Comparison of ENCODE assay signal across 19 mouse cellular contexts in genomic region chr8:44975654-44976053, GRCm38 (mm10). TPM values are rescaled to one million over a fixed set of nuclear protein-coding genes. Genes with fewer than 3 reads are reported as not detected.
"Had no signal": no experiment of that assay in that cellular context is flagged by ENCODE, and none has a peak within 500 bp of the region (broad histone marks: within the 10 kb centered on the region; RNA-seq: fewer than 3 reads in every experiment).

No protein-coding gene starts in this region.

- H3K4me3 ChIP-seq: limb, embryonic 10.5 days; limb, embryonic 13.5 days; liver, embryonic 13.5 days; midbrain, embryonic 12.5 days; midbrain, embryonic 15.5 days; neural tube, embryonic 12.5 days; neural tube, embryonic 15.5 days had no signal

- H3K4me2 ChIP-seq: limb, embryonic 13.5 days; liver, embryonic 13.5 days; lung, embryonic 14.5 days; midbrain, embryonic 12.5 days; midbrain, embryonic 15.5 days; neural tube, embryonic 12.5 days; neural tube, embryonic 15.5 days had no signal

- H3K27me3 ChIP-seq: liver, embryonic 13.5 days; midbrain, embryonic 15.5 days; neural tube, embryonic 12.5 days; neural tube, embryonic 15.5 days had no signal

- ATAC-seq: inflammation-experienced regulatory T-cells, adult 6 months; lung, postnatal 0 days; midbrain, embryonic 15.5 days had no signal

- H3K36me3 ChIP-seq: liver, embryonic 13.5 days; midbrain, embryonic 12.5 days; midbrain, embryonic 15.5 days; neural tube, embryonic 12.5 days; neural tube, embryonic 15.5 days had no signal

- DNase-seq: kidney, postnatal 14 days; layer of hippocampus, adult 9-11 months; liver; liver, embryonic 13.5 days; liver, postnatal 0 days; lung, embryonic 14.5 days; retina, postnatal 1 day; right cerebral cortex, postnatal 25 days; thymus, adult 2 months; thymus, postnatal 25 days had no signal

- H3K9me3 ChIP-seq: limb, embryonic 10.5 days; limb, embryonic 13.5 days; liver, embryonic 13.5 days; midbrain, embryonic 12.5 days; midbrain, embryonic 15.5 days; neural tube, embryonic 12.5 days; neural tube, embryonic 15.5 days had no signal

- H3K9ac ChIP-seq: limb, embryonic 13.5 days; liver, embryonic 13.5 days; liver, postnatal 0 days; lung, embryonic 14.5 days; midbrain, embryonic 12.5 days; midbrain, embryonic 15.5 days; neural tube, embryonic 12.5 days; neural tube, embryonic 15.5 days had no signal

- H3K27ac ChIP-seq: limb, embryonic 13.5 days; liver, embryonic 13.5 days; macrophage; midbrain, embryonic 12.5 days; midbrain, embryonic 15.5 days; neural tube, embryonic 12.5 days; neural tube, embryonic 15.5 days had no signal

RNA-seq across cellular contexts. Expression of gene Fat1, which starts 40.4 kb away (rescaled TPM):
- polyA plus RNA-seq: inflammation-experienced regulatory T-cells, adult 6 months had no signal
